Mouse (Mus musculus) embryonic facial prominence, embryonic 10.5 days (tissue): ENCODE measurements around the gene Kif6. TPM values are rescaled to one million over a fixed set of nuclear protein-coding genes. Genes with fewer than 3 reads are reported as not detected.

Experiments used
- DNase-seq: peaks from one replicate; pipeline ENCODE4 v3.0.0-alpha.2; 2017; ENCODE audit warnings: low spot score
- H3K27ac ChIP-seq: fragments of 300-500 bp; sonication (generic); replicated peaks from 2 replicates; pipeline ENCODE4 v1.5.1; 2016; ENCODE audit warnings: mild to moderate bottlenecking
- H3K27me3 ChIP-seq: fragments of 300-500 bp; sonication (generic); replicated peaks from 2 replicates; pipeline ENCODE4 v1.6.1; 2016; ENCODE audit warnings: low read depth, mild to moderate bottlenecking; ENCODE audit not compliant: poor library complexity, severe bottlenecking
- H3K36me3 ChIP-seq: fragments of 300-500 bp; sonication (generic); replicated peaks from 2 replicates; pipeline ENCODE4 v1.6.1; 2016; ENCODE audit warnings: mild to moderate bottlenecking, moderate library complexity
- H3K4me1 ChIP-seq: fragments of 300-500 bp; sonication (generic); 2 replicates; pipeline ENCODE4 v1.6.1; 2016
- H3K4me3 ChIP-seq: fragments of 300-500 bp; sonication (generic); 2 replicates; pipeline ENCODE4 v1.5.1; 2016; ENCODE audit warnings: mild to moderate bottlenecking, moderate library complexity
- H3K9me3 ChIP-seq: fragments of 300-500 bp; sonication (generic); 2 replicates; pipeline ENCODE4 v1.6.1; 2016; ENCODE audit warnings: mild to moderate bottlenecking
- WGBS: fragments of 180-500 bp; shearing (Covaris S2); methylation state at CpG from one replicate; pipeline ENCODE4 v1.1.7; 2016; 5-methylcytosine and 5-hydroxymethylcytosine counted together
- polyA plus RNA-seq: library from polyadenylated mRNA; unstranded; fragments of >200 nt; fragmentation: Nextera tagmentation; extraction: Ambion mirVana; gene quantifications from 2 replicates; pipeline ENCODE4 v1.2.1, GENCODE M21; 2016

Kif6 gene
- polyA plus RNA-seq, 1 experiment from 2014 or later = 3.5 TPM

GRCm38 (mm10) chr17:49839243-49839642, 224.3 kb downstream of the Kif6 start:
- H3K4me1 ChIP-seq = peaks cover 7% of the 10 kb centered on the region; the same call in 1 of the 2 replicates
- H3K27me3 ChIP-seq = no peaks in the 10 kb centered on the region
- no peak overlapping the region for H3K4me3 ChIP-seq
- DNase-seq = no peak
- 60% methylated on average over 3 of the region's 3 CpGs for WGBS
- H3K9me3 ChIP-seq = no peaks in the 10 kb centered on the region
- no peak overlapping the region for H3K27ac ChIP-seq
- no peaks in the 10 kb centered on the region for H3K36me3 ChIP-seq

- peaks cover 29% of the 10 kb centered on the region for H3K4me1 ChIP-seq
- H3K27me3 ChIP-seq = no peaks in the 10 kb centered on the region
- H3K9me3 ChIP-seq = no peaks in the 10 kb centered on the region
- no peak for DNase-seq
- no peak overlapping the region for H3K4me3 ChIP-seq
- H3K36me3 ChIP-seq = no peaks in the 10 kb centered on the region
- 71% methylated on average over 3 of the region's 3 CpGs for WGBS
- H3K27ac ChIP-seq = no peak overlapping the region
Observed at GRCm38 (mm10) chr17:49851210-49851609, 236.3 kb downstream of the Kif6 start.

- H3K4me3 ChIP-seq = no peak overlapping the region
- H3K27ac ChIP-seq = 0 out of 2 replicates have a peak overlapping the region, but pooled peaks have one; percentile 10
- no peaks in the 10 kb centered on the region for H3K9me3 ChIP-seq
- no peak for DNase-seq
- H3K36me3 ChIP-seq = no peaks in the 10 kb centered on the region
- H3K27me3 ChIP-seq = no peaks in the 10 kb centered on the region
- H3K4me1 ChIP-seq = peaks cover 33% of the 10 kb centered on the region
- WGBS = 67% methylated on average over 3 of the region's 3 CpGs
Observed at GRCm38 (mm10) chr17:49852183-49852582, 237.2 kb downstream of the Kif6 start.

GRCm38 (mm10) chr17:49855785-49856184, 240.8 kb downstream of the Kif6 start:
- no peak for DNase-seq
- 24% methylated on average over 4 of the region's 4 CpGs for WGBS
- H3K27ac ChIP-seq = peak overlapping the region; percentile 61

GRCm38 (mm10) chr17:49860057-49860816, 245.3 kb downstream of the Kif6 start:
- no peak for DNase-seq
- no peak overlapping the region for H3K4me3 ChIP-seq
- WGBS = 87% methylated on average over 10 of the region's 10 CpGs
- no peaks in the 10 kb centered on the region for H3K36me3 ChIP-seq
- no peaks in the 10 kb centered on the region for H3K9me3 ChIP-seq
- no peak overlapping the region for H3K27ac ChIP-seq
- H3K4me1 ChIP-seq = peaks cover 30% of the 10 kb centered on the region
- H3K27me3 ChIP-seq = no peaks in the 10 kb centered on the region

More at GRCm38 (mm10) chr17:49855785-49856184, 240.8 kb downstream of the Kif6 start:
- H3K36me3 ChIP-seq = no peaks in the 10 kb centered on the region
- peaks cover 29% of the 10 kb centered on the region for H3K4me1 ChIP-seq
- H3K27me3 ChIP-seq = no peaks in the 10 kb centered on the region
- H3K9me3 ChIP-seq = no peaks in the 10 kb centered on the region
- H3K4me3 ChIP-seq = no peak overlapping the region

GRCm38 (mm10) chr17:49863597-49863996, 248.7 kb downstream of the Kif6 start:
- 57% methylated on average over 5 of the region's 5 CpGs for WGBS
- Histone ChIP-seq H3K27me3 (no peaks in the 10 kb centered on the region), H3K36me3 (no peaks in the 10 kb centered on the region), H3K4me1 (peaks cover 25% of the 10 kb centered on the region), H3K4me3 (no peak overlapping the region), H3K27ac (peak overlapping the region; percentile 70), H3K9me3 (no peaks in the 10 kb centered on the region)
- no peak for DNase-seq

GRCm38 (mm10) chr17:49865604-49866003, 250.7 kb downstream of the Kif6 start:
- 86% methylated on average over 2 of the region's 2 CpGs for WGBS
- Histone ChIP-seq H3K9me3 (no peaks in the 10 kb centered on the region), H3K4me3 (no peak overlapping the region), H3K27me3 (no peaks in the 10 kb centered on the region), H3K4me1 (peaks cover 29% of the 10 kb centered on the region), H3K27ac (no peak overlapping the region; the same call in 1 of the 2 replicates), H3K36me3 (no peaks in the 10 kb centered on the region)
- no peak for DNase-seq

GRCm38 (mm10) chr17:49866653-49867215, 251.8 kb downstream of the Kif6 start:
- Histone ChIP-seq H3K27me3 (0 out of 2 replicates have a peak, but pooled peaks cover 4% of the 10 kb centered on the region), H3K4me3 (no peak overlapping the region), H3K36me3 (no peaks in the 10 kb centered on the region), H3K27ac (no peak overlapping the region), H3K4me1 (peaks cover 36% of the 10 kb centered on the region), H3K9me3 (no peaks in the 10 kb centered on the region)
- DNase-seq = no peak
- WGBS = 61% methylated on average over 8 of the region's 8 CpGs

- Histone ChIP-seq H3K27ac (no peak overlapping the region), H3K4me3 (no peak overlapping the region), H3K9me3 (no peaks in the 10 kb centered on the region), H3K27me3 (0 out of 2 replicates have a peak, but pooled peaks cover 4% of the 10 kb centered on the region), H3K36me3 (no peaks in the 10 kb centered on the region), H3K4me1 (peaks cover 36% of the 10 kb centered on the region)
- 36% methylated on average over 13 of the region's 13 CpGs for WGBS
- DNase-seq = no peak
Observed at GRCm38 (mm10) chr17:49867321-49868137, 252.6 kb downstream of the Kif6 start.

- Histone ChIP-seq H3K4me3 (no peak overlapping the region), H3K27ac (no peak overlapping the region; the same call in 1 of the 2 replicates), H3K36me3 (no peaks in the 10 kb centered on the region), H3K9me3 (no peaks in the 10 kb centered on the region), H3K27me3 (0 out of 2 replicates have a peak, but pooled peaks cover 4% of the 10 kb centered on the region), H3K4me1 (peaks cover 21% of the 10 kb centered on the region)
- 84% methylated on average over 9 of the region's 9 CpGs for WGBS
- no peak for DNase-seq
Observed at GRCm38 (mm10) chr17:49869246-49869645, 254.3 kb downstream of the Kif6 start.

- Histone ChIP-seq H3K4me3 (no peak overlapping the region), H3K27me3 (0 out of 2 replicates have a peak, but pooled peaks cover 4% of the 10 kb centered on the region), H3K27ac (0 out of 2 replicates have a peak overlapping the region, but pooled peaks have one; percentile 10), H3K36me3 (no peaks in the 10 kb centered on the region), H3K9me3 (no peaks in the 10 kb centered on the region), H3K4me1 (peaks cover 36% of the 10 kb centered on the region)
- no peak for DNase-seq
- WGBS = 41% methylated on average over 2 of the region's 2 CpGs
Observed at GRCm38 (mm10) chr17:49872305-49872704, 257.4 kb downstream of the Kif6 start.

- Histone ChIP-seq H3K27ac (peak overlapping the region; percentile 35), H3K27me3 (0 out of 2 replicates have a peak, but pooled peaks cover 4% of the 10 kb centered on the region)
- WGBS = 80% methylated on average over 5 of the region's 5 CpGs
Observed at GRCm38 (mm10) chr17:49874746-49875145, 259.8 kb downstream of the Kif6 start.

More at GRCm38 (mm10) chr17:49874746-49875145, 259.8 kb downstream of the Kif6 start:
- no peaks in the 10 kb centered on the region for H3K36me3 ChIP-seq
- H3K4me3 ChIP-seq = no peak overlapping the region
- no peak for DNase-seq
- no peaks in the 10 kb centered on the region for H3K9me3 ChIP-seq
- H3K4me1 ChIP-seq = peaks cover 30% of the 10 kb centered on the region
